Mouse (Mus musculus): Measurements from ENCODE around the gene Tex10. TPM values are rescaled to one million over a fixed set of nuclear protein-coding genes. Genes with fewer than 3 reads are reported as not detected.

The Tex10 gene
- polyA plus RNA-seq, 1 experiment from 2014 or later: 80.5 TPM

DNA sequence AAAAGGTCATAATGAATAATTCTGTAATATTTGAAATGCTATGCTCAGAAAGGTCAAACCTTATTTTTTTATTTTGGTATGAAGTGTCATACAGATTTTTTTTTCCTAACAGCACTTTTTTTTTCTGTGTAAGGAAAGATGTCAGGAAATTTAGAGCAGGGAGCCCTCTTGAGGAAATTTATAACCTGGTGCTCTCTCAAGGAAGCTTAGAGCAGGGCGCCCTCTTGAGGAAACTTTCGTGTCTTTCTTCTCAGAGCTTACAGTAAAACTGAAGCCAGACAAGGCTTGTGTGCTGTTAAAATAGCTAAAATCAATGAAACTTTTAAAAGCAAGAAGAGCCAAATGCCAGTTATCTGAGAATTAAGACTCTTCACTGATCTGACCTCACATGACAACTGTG lies 92.3 kb downstream of the Tex10 start:
- Histone ChIP-seq H3K36me3 (ENCODE audit: control insufficient read depth, insufficient read depth, low read length) (no peaks in the 10 kb centered on the region), H3K27me3 (ENCODE audit: control insufficient read depth, insufficient read depth, low read length) (no peaks in the 10 kb centered on the region)
- 0% methylated on average over 2 of the region's 2 CpGs for WGBS

More for the DNA sequence above, 92.3 kb downstream of the Tex10 start:
- Histone ChIP-seq H3K9me3 (ENCODE audit: control insufficient read depth, low read depth, low read length) (no peaks in the 10 kb centered on the region), H3K27ac (ENCODE audit: low read length) (no peak overlapping the region), H3K9ac (replicated peaks; ENCODE audit: low read depth, low read length) (no peak overlapping the region), H3K4me3 (ENCODE audit: low read depth, low read length) (no peak overlapping the region), H3K4me1 (ENCODE audit: control insufficient read depth, insufficient read depth, low read length) (no peaks in the 10 kb centered on the region), H3K4me2 (replicated peaks; ENCODE audit: low read depth, low read length) (no peak overlapping the region)
- ATAC-seq (ENCODE audit: insufficient number of reproducible peaks, insufficient read depth, low FRiP score, low read depth): no peak

Other genes starting within 250 kb of the Tex10 start
- 79.8 and 87.9 TPM in 2 replicates for gene Erp44, start 193.9 kb downstream of the Tex10 start, polyA plus RNA-seq (2014; fragmentation: Nextera tagmentation; extraction: Ambion mirVana)
- 11.2 and 12.4 TPM in 2 replicates for gene Invs, start 193.7 kb downstream of the Tex10 start, polyA plus RNA-seq (2014; fragmentation: Nextera tagmentation; extraction: Ambion mirVana)
- 24.6 and 24.8 TPM in 2 replicates for gene Msantd3, start 66.5 kb upstream of the Tex10 start, polyA plus RNA-seq (2014; fragmentation: Nextera tagmentation; extraction: Ambion mirVana)
- gene Tmeff1, start 111.7 kb upstream of the Tex10 start, polyA plus RNA-seq (2014; fragmentation: Nextera tagmentation; extraction: Ambion mirVana): 35.8 and 46.2 TPM in 2 replicates
- gene Cavin4, start 190.1 kb upstream of the Tex10 start, polyA plus RNA-seq (2014; fragmentation: Nextera tagmentation; extraction: Ambion mirVana): 0.78 and 1.4 TPM in 2 replicates

Data from stomach, embryonic 14.5 days (tissue).